Mouse (Mus musculus) cerebellum, postnatal 4 days (tissue): ENCODE data around the gene Eln.

Source experiments
- DNase-seq, 2 experiments: peaks; one replicate each; pipeline ENCODE4 v3.0.0; 2022; ENCODE audit warnings: low spot score in 2 of 2, mixed read lengths in 1 of 2

The Eln gene

GRCm38 (mm10) chr5:134746890-134747511, at the start of gene Eln:
TSS of gene Eln (minus strand) at chr5:134747323.
- peak in 1 of 2 experiments; percentile 47 for DNase-seq

- no peak for DNase-seq
Measured at GRCm38 (mm10) chr5:134790080-134790995, 43.2 kb upstream of the Eln start.

GRCm38 (mm10) chr5:134788237-134788636, 41.1 kb upstream of the Eln start:
- peak in 1 of 2 experiments; percentile 62 for DNase-seq

GRCm38 (mm10) chr5:134785691-134786371, 38.7 kb upstream of the Eln start:
- no peak for DNase-seq

GRCm38 (mm10) chr5:134783794-134784193, 36.7 kb upstream of the Eln start:
- no peak for DNase-seq

GRCm38 (mm10) chr5:134780963-134781362, 33.8 kb upstream of the Eln start:
- DNase-seq, result no peak

- DNase-seq, result no peak
Measured at GRCm38 (mm10) chr5:134780146-134780545, 33.0 kb upstream of the Eln start.

- no peak for DNase-seq
Measured at GRCm38 (mm10) chr5:134776551-134776950, 29.4 kb upstream of the Eln start.

GRCm38 (mm10) chr5:134772522-134772921, 25.4 kb upstream of the Eln start:
- no peak for DNase-seq

GRCm38 (mm10) chr5:134771750-134772149, 24.6 kb upstream of the Eln start:
- no peak for DNase-seq

GRCm38 (mm10) chr5:134769181-134769580, 22.1 kb upstream of the Eln start:
- no peak for DNase-seq

- DNase-seq, result no peak
Measured at GRCm38 (mm10) chr5:134765441-134765840, 18.3 kb upstream of the Eln start.

GRCm38 (mm10) chr5:134763326-134763725, 16.2 kb upstream of the Eln start:
- DNase-seq, result no peak

GRCm38 (mm10) chr5:134761409-134762124, 14.4 kb upstream of the Eln start:
- DNase-seq, result peak; percentile 35 to 64

- DNase-seq, result no peak
Measured at GRCm38 (mm10) chr5:134756031-134756430, 8.9 kb upstream of the Eln start.

GRCm38 (mm10) chr5:134754096-134754495, 7.0 kb upstream of the Eln start:
- no peak for DNase-seq

- no peak for DNase-seq
Measured at GRCm38 (mm10) chr5:134750469-134750868, 3.3 kb upstream of the Eln start.

- DNase-seq, result peak; percentile 40 to 67
Measured at GRCm38 (mm10) chr5:134747947-134748618, 960 bp upstream of the Eln start.

GRCm38 (mm10) chr5:134747512-134747893, 380 bp upstream of the Eln start:
- peak; percentile 53 to 86 for DNase-seq

- no peak for DNase-seq
Measured at GRCm38 (mm10) chr5:134746201-134746600, 922 bp downstream of the Eln start.

GRCm38 (mm10) chr5:134745801-134746200, 1.3 kb downstream of the Eln start:
- DNase-seq, result no peak
